Mouse (Mus musculus) brain, embryonic 14.5 days (tissue): ENCODE measurements around the gene Cytip.

Experiments used
- CTCF ChIP-seq: fragments of 200-500 bp; IDR thresholded peaks from 2 replicates; pipeline ENCODE4 v1.5.1; 2012; ENCODE audit warnings: inconsistent platforms, mild to moderate bottlenecking, moderate library complexity, borderline replicate concordance; ENCODE audit not compliant: insufficient read depth, insufficient read length; ENCODE audit errors: extremely low read depth
- POLR2A ChIP-seq: fragments of 200-500 bp; IDR thresholded peaks from 2 replicates; pipeline ENCODE4 v1.6.1; 2012; ENCODE audit warnings: mild to moderate bottlenecking, inconsistent platforms, borderline replicate concordance; ENCODE audit not compliant: poor library complexity, insufficient read depth, insufficient read length, severe bottlenecking; ENCODE audit errors: extremely low read depth

- TF ChIP-seq POLR2A: no peak
- TF ChIP-seq CTCF: no peak
Measured at GRCm38 (mm10) chr2:58155271-58156107, 39.8 kb downstream of the Cytip start.
